Mouse (Mus musculus) liver, embryonic 16.5 days (tissue): ENCODE data around the gene Parp1. TPM values are rescaled to one million over a fixed set of nuclear protein-coding genes. Genes with fewer than 3 reads are reported as not detected.
A peak's percentile ranks its signal among the peaks of the same experiment; 100 is the strongest.

Experiments used
- ATAC-seq: fragments of 200-750 bp; cut with Nextera tagmentation; 2 replicates; pipeline ENCODE4 v1.8.0; 2017; ENCODE audit warnings: low read depth, mild to moderate bottlenecking, moderate number of reproducible peaks, moderate library complexity
- H3K27ac ChIP-seq: fragments of 300-500 bp; sonication (generic); 2 replicates; pipeline ENCODE4 v1.5.1; 2014; ENCODE audit warnings: mild to moderate bottlenecking, low read length
- H3K27me3 ChIP-seq: fragments of 300-500 bp; sonication (generic); 2 replicates; pipeline ENCODE4 v1.6.1; 2014; ENCODE audit warnings: low read depth, low read length, mixed read lengths; ENCODE audit not compliant: control insufficient read depth, insufficient read depth
- H3K36me3 ChIP-seq: fragments of 300-500 bp; sonication (generic); 2 replicates; pipeline ENCODE4 v1.6.1; 2014; ENCODE audit warnings: mild to moderate bottlenecking; ENCODE audit not compliant: control insufficient read depth, insufficient read depth
- H3K4me1 ChIP-seq: fragments of 300-500 bp; sonication (generic); 2 replicates; pipeline ENCODE4 v1.6.1; 2014; ENCODE audit warnings: low read depth, low read length, mixed read lengths; ENCODE audit not compliant: control insufficient read depth
- H3K4me2 ChIP-seq: fragments of 300-500 bp; sonication (generic); 2 replicates; pipeline ENCODE4 v1.6.1; 2014; ENCODE audit warnings: low read depth, low read length, mixed read lengths
- H3K4me3 ChIP-seq: fragments of 300-500 bp; sonication (generic); 2 replicates; pipeline ENCODE4 v1.5.1; 2014; ENCODE audit warnings: low read depth, mild to moderate bottlenecking, low read length
- H3K9ac ChIP-seq: fragments of 300-500 bp; sonication (generic); 2 replicates; pipeline ENCODE4 v1.6.1; 2014; ENCODE audit warnings: low read depth, low read length
- H3K9me3 ChIP-seq: fragments of 300-500 bp; sonication (generic); replicated peaks from 2 replicates; pipeline ENCODE4 v1.6.1; 2016; ENCODE audit warnings: low read length; ENCODE audit not compliant: control insufficient read depth
- WGBS: fragments of 180-500 bp; shearing (Covaris S2); extraction: QIAGEN DNeasy Blood & Tissue Kit; methylation state at CpG from one replicate; pipeline ENCODE4 v1.1.7; 2014; ENCODE audit not compliant: insufficient replicate concordance; 5-methylcytosine and 5-hydroxymethylcytosine counted together
- microRNA-seq: library from miRNA; unstranded; fragments of <30 nt; microRNA quantifications from one replicate; pipeline ENCODE4, GENCODE M21; 2016
- polyA plus RNA-seq: library from polyadenylated mRNA; unstranded; fragments of >200 nt; fragmentation: Nextera tagmentation; extraction: Ambion mirVana; gene quantifications from 2 replicates; pipeline ENCODE4 v1.2.1, GENCODE M21; 2015

Parp1 gene
- polyA plus RNA-seq, 1 experiment from 2014 or later = 52.0 TPM

DNA sequence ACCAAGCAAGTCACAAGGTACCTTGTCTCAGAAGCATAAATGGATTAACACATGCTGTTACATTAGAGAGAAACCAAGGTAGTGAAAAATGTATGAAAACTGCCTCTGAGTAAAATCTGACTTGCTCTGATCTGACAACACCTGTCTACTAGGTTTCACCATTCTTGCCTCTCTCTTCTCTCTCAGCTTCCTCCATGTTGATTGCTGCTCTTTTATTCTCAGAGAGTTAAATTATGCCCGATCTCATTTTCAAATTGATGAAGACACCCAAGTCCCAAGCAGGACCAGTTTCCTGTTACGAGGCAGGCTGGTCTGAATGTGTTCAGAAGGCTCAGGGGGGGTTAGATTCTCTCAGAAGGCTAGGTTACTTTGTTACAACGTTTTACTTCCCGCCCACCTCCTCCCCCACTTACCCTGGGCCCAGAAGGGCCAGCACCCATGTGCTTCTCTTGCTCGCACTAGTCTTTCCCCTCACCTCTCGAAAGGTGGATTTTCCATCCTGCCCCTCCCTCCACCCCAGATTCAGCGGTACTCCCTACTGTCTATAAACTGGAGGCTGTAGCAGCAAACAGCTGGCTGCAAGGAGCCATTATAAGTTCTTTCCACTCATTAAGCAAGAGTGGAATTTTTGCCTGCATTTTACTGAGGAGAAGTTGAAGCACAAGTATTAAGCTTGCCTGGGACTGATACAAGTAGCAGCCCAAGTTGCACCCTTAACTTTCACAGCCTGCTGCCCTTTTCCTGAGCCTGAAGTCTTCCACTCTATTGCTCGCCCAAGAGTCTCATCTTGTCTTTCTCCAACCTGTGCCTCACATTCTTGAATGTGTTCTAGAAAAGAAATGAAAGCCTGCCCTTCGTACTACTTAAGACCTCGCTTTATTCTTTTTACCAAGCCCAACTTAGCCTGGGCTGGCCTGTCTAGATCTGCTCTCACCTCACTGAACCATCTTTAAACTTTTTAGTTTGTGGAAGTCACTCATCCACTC lies 71.0 kb downstream of the Parp1 start:
- WGBS = 57% methylated on average over 10 of the region's 10 CpGs
- no peak for ATAC-seq
- peaks cover 13% of the 10 kb centered on the region for H3K4me1 ChIP-seq

DNA sequence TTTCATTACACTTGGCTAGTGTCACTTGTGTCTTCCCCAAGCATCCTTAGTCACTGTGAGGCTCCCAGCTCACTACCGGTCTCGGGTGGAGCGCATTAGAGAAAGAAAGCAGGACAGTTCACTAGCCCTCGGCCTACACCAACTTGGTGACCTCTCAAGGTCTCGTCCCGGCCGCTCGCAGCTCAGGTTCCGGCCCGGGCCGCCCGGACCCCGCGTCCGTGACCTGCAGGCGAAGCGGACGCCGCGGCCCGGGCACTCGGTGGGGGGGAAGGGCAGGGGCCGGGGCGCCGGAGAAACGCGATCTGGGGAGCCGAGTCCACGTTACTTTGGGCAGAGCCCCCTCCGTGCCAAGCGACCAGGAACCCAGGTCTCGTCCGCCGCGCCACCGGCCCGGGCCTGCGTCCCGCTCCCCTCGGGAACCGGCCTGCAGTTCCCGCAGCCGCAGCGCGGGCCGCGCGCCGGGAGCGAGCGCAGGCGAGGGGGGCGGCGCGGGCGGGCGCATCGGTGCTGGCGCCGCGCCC lies 71.9 kb downstream of the Parp1 start:
- peak overlapping the region; percentile 81 for H3K4me2 ChIP-seq
- peak; percentile 31 for ATAC-seq
- no peaks in the 10 kb centered on the region for H3K9me3 ChIP-seq
- no peaks in the 10 kb centered on the region for H3K36me3 ChIP-seq
- peaks cover 13% of the 10 kb centered on the region for H3K4me1 ChIP-seq
- peak overlapping the region; percentile 87 for H3K27ac ChIP-seq
- H3K27me3 ChIP-seq = no peaks in the 10 kb centered on the region
- under 1% methylated on average over 49 of the region's 61 CpGs for WGBS
- peak overlapping the region; percentile 90 for H3K4me3 ChIP-seq
- H3K9ac ChIP-seq = peak overlapping the region; percentile 96

More for the DNA sequence above, 71.0 kb downstream of the Parp1 start:
- H3K9me3 ChIP-seq = no peaks in the 10 kb centered on the region
- H3K9ac ChIP-seq = peak overlapping the region; percentile 96; the same call in 1 of the 2 replicates
- H3K27me3 ChIP-seq = no peaks in the 10 kb centered on the region
- H3K4me3 ChIP-seq = peak overlapping the region; percentile 90
- H3K4me2 ChIP-seq = peak overlapping the region; percentile 81
- no peak overlapping the region for H3K27ac ChIP-seq
- no peaks in the 10 kb centered on the region for H3K36me3 ChIP-seq

DNA sequence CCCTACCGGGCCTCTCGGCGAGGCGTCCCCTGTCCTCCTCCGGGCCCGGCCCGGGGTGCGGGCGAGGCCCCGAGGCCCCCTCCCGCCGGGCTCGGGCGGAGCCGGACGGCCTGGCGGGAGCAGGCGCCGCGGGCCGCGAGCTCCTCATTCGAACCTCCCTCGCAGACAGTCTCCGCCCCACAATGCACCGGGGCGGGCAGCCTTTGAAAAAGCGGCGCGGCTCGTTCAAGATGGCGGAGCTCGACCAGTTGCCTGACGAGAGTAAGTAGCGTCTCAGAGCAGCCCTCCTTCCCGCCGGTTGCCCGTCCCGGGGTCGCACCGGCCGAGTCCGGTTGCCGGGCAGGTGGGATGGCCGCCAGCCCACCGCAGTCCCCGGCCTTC lies 72.4 kb downstream of the Parp1 start, which contains the start of gene Lin9:
TSS of gene Lin9 (plus strand) at position 14 of the 381 bp plus-strand sequence.
- peak within 1 kb of the TSS; percentile 90 for H3K4me3 ChIP-seq

DNA sequence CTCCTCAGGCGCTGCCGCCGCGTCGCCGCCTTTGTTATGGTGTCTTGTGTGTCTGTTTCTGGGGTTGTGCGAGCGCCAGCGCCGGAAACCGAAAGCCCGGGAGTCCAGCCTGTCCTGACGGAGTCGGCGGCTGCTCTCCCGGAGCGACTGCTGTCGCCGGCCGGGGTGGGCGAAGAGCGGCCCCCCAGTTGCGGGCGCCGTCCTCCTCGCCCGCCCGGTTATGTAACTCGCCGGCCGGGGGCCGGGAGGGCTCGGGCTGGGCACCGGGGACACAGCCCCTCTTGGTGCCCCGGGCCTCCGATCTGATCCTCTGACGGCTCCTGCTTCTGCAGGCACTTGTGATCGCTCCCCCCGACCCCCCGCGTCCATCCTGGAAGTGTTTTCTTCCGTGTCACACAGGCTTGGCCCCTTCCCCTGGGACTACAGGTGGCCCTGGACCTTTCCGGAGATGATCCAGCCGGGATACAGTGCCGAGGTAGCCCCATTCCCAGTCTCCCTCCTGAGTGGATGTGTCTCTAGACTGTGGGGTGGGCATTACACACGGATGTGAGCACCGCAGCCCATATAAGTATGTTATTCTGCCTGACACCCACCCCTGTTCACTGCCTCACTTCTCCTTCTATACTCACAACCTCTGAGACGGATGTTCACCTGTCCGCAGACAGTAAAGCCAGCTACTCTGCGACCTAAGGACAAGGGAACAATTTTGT lies 72.9 kb downstream of the Parp1 start:
- Histone ChIP-seq H3K9me3 (no peaks in the 10 kb centered on the region), H3K4me3 (peak overlapping the region; percentile 90), H3K9ac (peak overlapping the region; percentile 96), H3K27me3 (no peaks in the 10 kb centered on the region), H3K4me2 (peak overlapping the region; percentile 81), H3K4me1 (peaks cover 13% of the 10 kb centered on the region), H3K36me3 (no peaks in the 10 kb centered on the region), H3K27ac (peak overlapping the region; percentile 87)
- ATAC-seq = peak; percentile 53
- 2% methylated on average over 47 of the region's 50 CpGs for WGBS

More for the DNA sequence above, 72.4 kb downstream of the Parp1 start, which contains the start of gene Lin9:
- H3K9me3 ChIP-seq = no peaks in the 10 kb centered on the region
- H3K27ac ChIP-seq = peak within 1 kb of the TSS; percentile 87
- no peaks in the 10 kb centered on the region for H3K27me3 ChIP-seq
- under 1% methylated on average over 43 of the region's 47 CpGs for WGBS
- H3K9ac ChIP-seq = peak within 1 kb of the TSS; percentile 96
- peaks cover 13% of the 10 kb centered on the region for H3K4me1 ChIP-seq
- ATAC-seq = peak; percentile 92
- peak within 1 kb of the TSS; percentile 81 for H3K4me2 ChIP-seq
- H3K36me3 ChIP-seq = no peaks in the 10 kb centered on the region

DNA sequence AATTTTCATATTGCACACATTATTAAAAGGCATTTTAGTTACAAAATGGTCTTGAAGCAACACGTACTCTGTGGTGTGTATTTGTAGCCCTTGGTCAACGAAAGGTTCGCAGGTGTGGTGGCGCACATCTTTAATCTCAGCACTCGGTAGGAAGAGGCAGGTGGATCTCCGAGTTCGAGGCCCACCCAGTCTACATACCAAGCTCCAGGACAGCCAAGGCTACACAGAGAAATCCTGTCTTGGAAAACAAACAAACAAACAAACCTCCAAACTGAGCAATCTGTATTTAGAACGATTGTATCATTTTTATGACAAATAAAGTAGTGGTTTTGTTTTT lies 73.5 kb downstream of the Parp1 start:
- no peaks in the 10 kb centered on the region for H3K27me3 ChIP-seq
- H3K4me3 ChIP-seq = peak overlapping the region; percentile 90
- peaks cover 13% of the 10 kb centered on the region for H3K4me1 ChIP-seq
- peak overlapping the region; percentile 96 for H3K9ac ChIP-seq
- H3K27ac ChIP-seq = no peak overlapping the region
- ATAC-seq = no peak
- 55% methylated on average over 8 of the region's 8 CpGs for WGBS
- peak overlapping the region; percentile 81 for H3K4me2 ChIP-seq
- no peaks in the 10 kb centered on the region for H3K9me3 ChIP-seq
- H3K36me3 ChIP-seq = no peaks in the 10 kb centered on the region

Small RNA genes within 50 kb of the gene (microRNA-seq; reads per million reads assigned to microRNA genes)
- not detected for gene Mir6904

Other genes with a start within 250 kb of the Parp1 start
- gene Itpkb, start 238.4 kb upstream of the Parp1 start, polyA plus RNA-seq = 1.2 and 1.4 TPM in 2 replicates
- not detected in 2 replicates for gene Stum, start 85.4 kb upstream of the Parp1 start, polyA plus RNA-seq
- 9.5 and 11.4 TPM in 2 replicates for gene Lin9, start 72.2 kb downstream of the Parp1 start, polyA plus RNA-seq
- 0.18 and 0.27 TPM in 2 replicates for gene Mixl1, start 128.1 kb downstream of the Parp1 start, polyA plus RNA-seq
- gene Acbd3, start 157.1 kb downstream of the Parp1 start, polyA plus RNA-seq = 8.1 and 8.4 TPM in 2 replicates
- 2,020 and 2,074 TPM in 2 replicates for gene H3f3a, start 245.0 kb downstream of the Parp1 start, polyA plus RNA-seq